Mouse (Mus musculus) liver, adult 2 months (tissue): ENCODE measurements at regions not wholly inside any gene's neighbourhood (a gene's known extent, or its start where the extent isn't known, plus 50 kb on each side); places are given as distances from the start of the nearest gene placed in this dataset.

Experiments
- CTCF ChIP-seq: fragments of 200-500 bp; IDR thresholded peaks from 2 replicates; pipeline ENCODE4 v1.5.1; 2011; ENCODE audit warnings: low read depth, low read length, control low read depth
- POLR2A ChIP-seq: fragments of 200-500 bp; IDR thresholded peaks from 2 replicates; pipeline ENCODE4 v1.6.1; 2011; ENCODE audit warnings: low read length, control low read depth; ENCODE audit not compliant: insufficient read depth; ENCODE audit errors: extremely low read depth

DNA sequence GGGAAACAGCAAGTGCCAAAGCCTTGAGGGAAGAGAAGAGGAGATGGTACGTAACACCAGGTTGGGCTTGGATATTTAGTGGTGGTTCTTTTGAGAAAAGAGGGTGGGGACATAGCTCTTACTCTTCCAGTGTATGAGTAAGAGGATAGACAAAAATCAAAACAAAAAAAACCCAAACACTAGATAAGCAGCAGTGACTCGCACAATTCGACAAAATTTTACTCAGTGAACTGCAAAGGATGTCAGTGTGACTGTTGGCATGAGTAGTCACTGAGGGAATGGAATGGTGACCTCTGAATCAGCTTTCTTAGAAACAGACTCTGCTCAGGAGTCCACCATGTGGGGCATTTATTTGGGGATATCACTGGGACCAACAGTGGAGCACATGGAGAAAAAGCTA is 912.9 kb upstream of the Lrrc6 start:
- TF ChIP-seq POLR2A: no peak
- no peak for TF ChIP-seq CTCF
